21 mouse cellular contexts compared by ENCODE assay signal in the genomic region with DNA sequence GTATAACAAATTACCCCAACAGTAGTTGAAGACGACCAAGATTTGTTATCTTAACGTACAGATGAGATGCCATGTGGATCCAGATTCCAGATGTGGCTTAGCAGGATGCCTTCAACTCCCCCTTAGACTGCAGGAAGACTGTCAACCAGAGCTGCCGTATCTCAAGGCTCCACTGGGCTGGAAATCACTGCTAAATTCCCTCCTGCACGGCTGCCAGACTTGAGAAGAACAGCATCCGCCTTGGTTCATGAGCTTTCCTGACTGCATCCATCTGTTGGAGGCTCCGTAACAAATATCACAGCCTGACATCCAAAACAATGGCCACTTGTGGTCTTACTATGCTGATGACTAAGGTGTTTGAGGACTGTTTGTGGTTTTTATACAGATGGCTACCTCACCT.
DNase-seq lines count a peak whose midpoint lies in the region; ATAC-seq lines count a peak whose summit lies in the region.
"Had no signal": no experiment of that assay in that cellular context is flagged by ENCODE, and none has a peak within 500 bp of the region (broad histone marks: within the 10 kb centered on the region; RNA-seq: fewer than 3 reads in every experiment).

No protein-coding gene starts in this region.

- 55% methylated on average over 6 of the region's 6 CpGs for WGBS in heart, embryonic 10.5 days

- H3K4me3 ChIP-seq in heart, embryonic 10.5 days, result no peak overlapping the region
- H3K4me3 ChIP-seq: embryonic facial prominence, embryonic 15.5 days; erythroblast, embryonic 14.5 days; forebrain, embryonic 10.5 days; gastrocnemius, adult 2 months; hindbrain, embryonic 10.5 days; intestine, embryonic 15.5 days had no signal

- 0 out of 2 replicates have a peak, but pooled peaks have one; percentile 20 for ATAC-seq in megakaryocyte progenitor cell, adult 5-6 weeks (replicated peaks; ENCODE audit: poor library complexity)
- ATAC-seq: activated CD4-positive, CD25-positive, alpha-beta regulatory T cell, adult 4 months; forebrain, embryonic 14.5 days; intestine, embryonic 15.5 days; Patski had no signal

- H3K9me3 ChIP-seq in heart, embryonic 10.5 days, result no peaks in the 10 kb centered on the region
- H3K9me3 ChIP-seq: embryonic facial prominence, embryonic 15.5 days; forebrain, embryonic 10.5 days; hindbrain, embryonic 10.5 days; intestine, embryonic 15.5 days had no signal

- 0 out of 2 replicates have a peak, but pooled peaks cover 17% of the 10 kb centered on the region for H3K27me3 ChIP-seq in heart, embryonic 10.5 days (ENCODE audit: insufficient read depth, poor library complexity, severe bottlenecking)
- H3K27me3 ChIP-seq: embryonic facial prominence, embryonic 15.5 days; intestine, embryonic 15.5 days had no signal

- H3K4me1 ChIP-seq in heart, embryonic 10.5 days, result 0 out of 2 replicates have a peak, but pooled peaks cover 3% of the 10 kb centered on the region
- H3K4me1 ChIP-seq: forebrain, embryonic 10.5 days; intestine, embryonic 15.5 days had no signal

- peak; percentile 24 to 29 for DNase-seq in heart, postnatal 10 days
- DNase-seq in heart, embryonic 10.5 days (ENCODE audit: low spot score), result no peak
- peak; percentile 27 for DNase-seq in kidney, postnatal 10 days
- DNase-seq in kidney, postnatal 36 days, result no peak
- no peak for DNase-seq in thymus, postnatal 25 days
- DNase-seq: adrenal gland, adult 2 months; adrenal gland, postnatal 25 days; cerebellum, adult 18-20 months; cerebellum, postnatal 36 days; gastrocnemius, adult 2 months; gastrocnemius, postnatal 25 days had no signal

- H3K36me3 ChIP-seq in heart, embryonic 10.5 days, result no peaks in the 10 kb centered on the region
- H3K36me3 ChIP-seq: embryonic facial prominence, embryonic 15.5 days; forebrain, embryonic 10.5 days; hindbrain, embryonic 10.5 days; intestine, embryonic 15.5 days had no signal

- intact Hi-C loops in heart, postnatal 10 days (cut with DNase I), result no loop called here

- H3K27ac ChIP-seq in heart, embryonic 10.5 days, result no peak overlapping the region
- H3K27ac ChIP-seq: embryonic facial prominence, embryonic 15.5 days; forebrain, embryonic 10.5 days; gastrocnemius, adult 2 months; hindbrain, embryonic 10.5 days; hindbrain, embryonic 14.5 days; intestine, embryonic 15.5 days had no signal

Comparison
In these comparisons a context has a peak if more than half of its experiments do, and no peak if none do; other contexts are left out.
1. DNase-seq: peak in heart, postnatal 10 days (2 of 2) and kidney, postnatal 10 days (single experiment); none in heart, embryonic 10.5 days (single experiment), kidney, postnatal 36 days (0 of 2) and thymus, postnatal 25 days (single experiment).